Mouse (Mus musculus): ENCODE data around the gene Crabp1.
A peak's percentile ranks its signal among the peaks of the same experiment; 100 is the strongest.

Gene Crabp1

DNA sequence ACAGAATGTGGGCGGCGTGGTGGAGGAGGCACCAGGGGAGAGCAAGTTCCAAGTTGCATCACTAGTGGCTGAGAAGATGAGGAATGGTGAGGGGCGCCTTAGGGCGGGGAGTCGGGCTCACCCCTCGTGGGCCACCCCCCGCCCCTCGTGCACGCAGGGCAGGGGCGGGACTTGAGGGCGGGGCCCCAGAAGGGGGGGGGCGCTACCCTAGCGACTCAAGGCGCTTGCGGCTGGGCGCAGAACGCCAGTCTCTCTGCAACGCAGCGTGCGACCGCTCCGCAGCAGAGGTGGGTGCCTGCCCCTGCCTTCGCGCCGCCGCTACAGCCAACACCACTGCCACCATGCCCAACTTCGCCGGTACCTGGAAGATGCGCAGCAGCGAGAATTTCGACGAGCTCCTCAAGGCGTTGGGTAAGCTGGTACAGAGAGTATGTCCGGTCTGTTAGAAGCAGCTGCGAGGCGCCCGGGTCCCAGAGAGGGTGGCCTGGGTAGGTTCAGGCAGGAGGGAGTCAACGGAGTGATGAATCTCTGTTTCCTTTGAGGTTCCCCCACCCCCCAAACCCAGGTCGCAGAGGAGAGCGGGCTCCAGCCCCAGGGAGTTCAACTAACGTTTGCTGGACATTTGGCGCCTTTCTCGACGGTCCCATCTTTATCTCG lies at the start of gene Crabp1:
Gene Crabp1 (plus strand): TSS at position 188 of the 657 bp plus-strand sequence.
- no peak for DNase-seq (ENCODE audit: low spot score)

- no peak for DNase-seq (ENCODE audit: low spot score)
These were observed 48.8 kb upstream of the Crabp1 start for GRCm38 (mm10) chr9:54715776-54716175.

GRCm38 (mm10) chr9:54717527-54717926 lies 47.0 kb upstream of the Crabp1 start:
- no peak for DNase-seq (ENCODE audit: low spot score)

DNA sequence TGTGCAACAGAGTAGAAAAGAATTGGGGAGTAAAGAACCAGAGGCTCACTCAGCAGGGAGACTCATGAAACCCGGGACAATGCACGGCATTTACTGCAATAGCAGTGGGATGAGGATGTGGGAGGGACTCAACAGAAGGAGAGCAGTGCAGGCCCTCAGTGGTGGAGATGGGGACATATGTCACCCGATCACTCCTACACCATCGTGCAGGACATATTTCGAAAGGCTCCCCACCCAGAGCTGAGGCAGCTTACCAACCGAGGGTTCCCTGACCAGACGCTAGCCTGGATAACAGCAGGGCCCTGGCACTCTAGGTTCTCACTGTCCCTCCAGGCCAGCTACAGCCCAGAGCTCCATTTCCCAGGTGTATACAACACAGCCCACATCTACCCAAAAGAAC lies 42.4 kb upstream of the Crabp1 start:
- DNase-seq (ENCODE audit: low spot score): no peak

- DNase-seq (ENCODE audit: low spot score): no peak
These were observed 42.0 kb upstream of the Crabp1 start for GRCm38 (mm10) chr9:54722596-54722995.

DNA sequence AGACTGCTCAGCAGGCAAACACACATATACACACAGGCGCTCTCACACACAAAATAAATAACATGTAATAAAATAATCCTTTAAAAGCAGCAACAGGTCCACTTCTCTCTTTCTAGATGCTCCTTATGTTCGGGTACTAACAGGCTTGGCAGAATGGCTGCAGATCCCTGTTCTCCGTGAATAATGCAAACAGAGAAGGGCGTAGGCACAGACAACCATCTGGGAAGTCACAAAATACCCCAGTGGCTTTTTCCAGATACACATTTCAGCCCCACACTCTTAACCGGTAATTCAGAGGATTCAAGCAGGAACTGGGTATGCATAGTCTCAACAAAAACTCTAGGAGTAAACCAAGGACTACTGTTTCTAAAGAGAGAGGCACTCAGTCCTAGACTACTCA lies 38.2 kb upstream of the Crabp1 start:
- no peak for DNase-seq (ENCODE audit: low spot score)

DNA sequence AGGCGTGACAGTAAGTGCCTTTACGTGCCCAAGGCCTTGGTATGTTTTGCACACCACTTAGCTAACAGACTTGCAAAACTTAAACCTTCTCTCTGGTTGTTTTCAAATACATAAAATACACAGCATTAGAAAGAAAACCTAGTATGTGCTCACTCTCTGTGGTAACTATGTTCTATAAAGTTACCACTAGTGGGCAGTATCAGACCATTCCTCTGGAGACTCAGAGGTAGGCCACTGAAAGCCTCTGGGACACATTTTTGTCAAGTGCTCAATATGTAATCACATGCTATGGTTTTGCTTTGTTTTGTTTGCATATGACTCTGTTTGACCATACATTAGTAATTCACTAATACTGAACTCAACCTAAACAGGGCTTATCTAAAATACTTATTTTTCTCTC lies 32.4 kb upstream of the Crabp1 start:
- no peak for DNase-seq (ENCODE audit: low spot score)

DNA sequence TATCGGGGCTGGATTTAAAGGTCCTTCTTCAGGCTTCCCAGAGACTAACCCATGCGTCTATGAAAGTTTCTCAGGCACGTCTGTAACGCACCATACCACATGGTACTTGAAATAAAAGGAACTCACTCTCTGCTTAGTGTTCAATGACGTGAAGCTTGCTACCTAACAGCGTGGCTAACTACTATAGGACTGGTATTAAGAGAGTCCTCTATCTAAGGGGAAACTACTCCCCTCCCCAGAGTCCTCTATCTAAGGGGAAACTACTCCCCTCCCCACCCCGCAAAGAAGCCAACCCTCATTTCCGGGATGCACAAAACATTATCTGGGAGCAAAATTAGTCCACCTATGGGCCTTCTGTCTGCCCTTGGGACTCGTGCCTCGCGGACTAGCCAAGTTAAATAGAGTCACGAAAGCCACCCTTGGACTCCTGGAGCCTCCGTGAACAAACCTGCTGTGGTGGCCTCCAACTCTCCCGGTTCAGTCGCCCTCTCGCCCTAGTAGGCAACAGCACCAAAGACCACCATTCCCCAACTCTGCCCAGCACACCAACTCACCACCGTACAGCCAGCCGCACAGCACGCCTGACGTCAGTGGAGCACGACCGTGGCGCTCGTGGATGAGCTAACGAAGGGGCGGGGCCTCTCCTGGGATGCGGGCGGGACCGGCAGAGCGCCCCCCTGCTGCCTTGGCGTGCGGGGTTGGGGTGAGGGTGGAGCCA lies 30.5 kb upstream of the Crabp1 start, which contains the start of gene Wdr61:
Gene Wdr61 (minus strand): TSS at position 599 of the 718 bp plus-strand sequence.
- DNase-seq (ENCODE audit: low spot score): peak; percentile 94

DNA sequence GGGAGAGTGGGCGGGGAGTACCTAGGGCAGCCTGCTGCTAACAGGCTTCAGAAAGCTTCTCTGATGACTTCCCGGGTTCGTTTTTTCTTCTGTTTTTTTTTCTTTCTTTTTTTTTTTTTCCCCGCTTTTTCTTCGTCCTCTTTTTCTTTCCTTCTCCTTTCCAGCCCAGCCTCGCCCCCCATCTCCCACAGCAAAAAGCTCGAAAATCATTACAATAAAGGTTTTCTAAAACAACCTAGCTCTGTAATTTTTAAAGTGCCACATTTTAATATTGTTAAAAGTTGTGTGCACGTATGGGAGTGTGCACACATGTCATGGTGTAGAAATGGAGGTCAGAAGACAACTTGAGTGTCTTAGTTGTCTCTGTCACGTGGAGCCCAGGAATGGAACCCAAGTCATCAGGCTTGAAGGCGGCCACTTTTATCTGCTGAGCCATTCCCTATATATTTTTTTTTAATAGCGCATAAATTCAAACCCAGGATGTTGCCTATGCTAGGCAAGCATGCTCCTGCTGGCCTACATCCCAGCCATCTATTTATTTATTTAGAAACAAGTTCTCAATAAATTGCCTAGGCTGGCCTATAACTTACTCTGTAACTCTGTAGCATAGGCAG lies 29.8 kb upstream of the Crabp1 start:
- DNase-seq (ENCODE audit: low spot score): no peak

DNA sequence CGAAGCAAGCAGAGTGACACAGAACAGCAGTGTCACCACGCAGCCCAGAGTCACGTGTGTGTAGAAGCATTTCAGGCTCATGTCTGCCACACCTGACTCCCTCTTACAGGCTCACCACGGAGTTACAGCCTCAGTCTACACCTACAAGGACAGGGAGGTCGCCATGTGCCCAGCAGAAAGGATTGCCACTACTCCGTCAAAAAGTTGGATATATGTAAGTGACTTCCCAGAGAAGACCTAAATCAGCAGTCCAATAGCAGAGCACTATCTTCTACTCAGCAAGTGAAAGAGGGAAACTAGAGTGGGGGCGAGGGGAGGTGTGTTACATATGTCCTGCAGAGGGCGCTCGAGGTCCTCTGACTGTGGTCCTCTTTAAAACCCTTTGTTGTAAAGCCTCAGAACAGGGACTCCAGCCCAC lies 28.3 kb upstream of the Crabp1 start:
- no peak for DNase-seq (ENCODE audit: low spot score)

DNA sequence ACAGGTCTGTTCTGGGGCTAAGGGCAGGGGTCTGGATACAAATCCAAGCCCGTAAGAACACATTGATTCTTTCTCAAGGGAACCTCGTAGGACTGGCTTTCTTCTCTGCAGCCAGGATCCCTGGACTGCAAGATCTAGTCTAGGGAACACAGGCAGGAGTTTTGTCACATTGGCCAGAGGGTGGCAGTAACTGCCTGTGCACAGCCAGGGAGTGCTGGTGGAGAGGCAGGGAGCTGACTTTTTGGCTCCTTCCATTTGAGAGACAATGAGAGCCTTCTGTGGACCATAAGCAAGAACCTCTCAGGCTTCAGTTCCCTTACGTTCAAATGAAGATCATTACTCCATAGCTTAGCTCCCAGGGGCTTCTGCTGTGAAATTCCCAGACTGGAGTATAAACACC lies 26.2 kb upstream of the Crabp1 start:
- DNase-seq (ENCODE audit: low spot score): no peak

DNA sequence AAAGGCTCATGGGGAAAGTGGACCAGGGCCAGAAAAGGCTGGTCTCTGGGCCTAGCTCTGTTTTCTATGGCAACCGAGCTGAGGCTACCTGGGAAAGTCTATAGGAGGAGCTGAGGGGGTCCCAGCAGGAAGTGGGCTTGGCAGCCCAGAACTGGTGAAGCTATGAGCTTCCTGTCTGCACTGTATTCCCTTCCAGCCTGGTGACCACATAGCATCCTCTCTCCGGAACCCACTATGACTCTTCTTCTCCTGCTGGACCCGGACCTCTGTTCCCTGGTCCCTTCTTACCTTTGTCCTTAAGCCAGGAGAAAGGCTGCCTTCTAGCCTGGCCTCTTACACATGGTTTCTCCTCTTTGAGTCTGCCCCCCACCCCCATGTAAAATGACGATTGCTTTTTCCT lies 20.7 kb upstream of the Crabp1 start:
- no peak for DNase-seq (ENCODE audit: low spot score)

DNA sequence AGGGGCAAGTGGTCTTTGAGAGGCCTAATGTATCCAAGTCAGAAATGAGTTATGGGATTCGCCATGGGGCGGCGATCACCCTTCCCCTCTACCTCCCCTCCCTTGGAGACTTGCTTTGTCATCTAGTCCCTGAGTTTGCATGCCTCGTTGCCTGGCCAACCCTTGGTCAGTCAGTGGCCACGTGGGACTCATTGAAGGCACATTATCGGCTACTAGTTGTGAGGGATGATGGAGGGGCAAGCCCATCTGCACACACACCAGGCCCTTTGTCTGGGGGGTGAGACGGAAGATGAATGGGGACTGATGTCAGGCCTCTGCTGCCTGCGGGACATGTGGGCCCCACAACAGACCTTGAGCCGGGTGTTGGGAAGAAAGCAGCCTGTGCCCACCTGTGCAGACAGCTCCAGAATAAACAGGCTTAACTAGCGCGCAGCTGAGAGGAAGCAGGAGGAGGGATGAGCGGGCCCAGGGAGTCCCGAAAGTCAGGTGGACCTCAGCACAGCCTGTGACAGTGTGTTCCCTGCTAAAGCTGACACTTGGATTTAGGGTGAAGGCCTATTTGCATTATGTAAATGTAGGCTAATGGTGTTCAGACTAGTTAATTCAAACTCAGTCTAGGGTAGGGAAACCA lies 18.7 kb upstream of the Crabp1 start:
- no peak for DNase-seq (ENCODE audit: low spot score)

GRCm38 (mm10) chr9:54750215-54750981 lies 14.2 kb upstream of the Crabp1 start:
- no peak for DNase-seq (ENCODE audit: low spot score)

DNA sequence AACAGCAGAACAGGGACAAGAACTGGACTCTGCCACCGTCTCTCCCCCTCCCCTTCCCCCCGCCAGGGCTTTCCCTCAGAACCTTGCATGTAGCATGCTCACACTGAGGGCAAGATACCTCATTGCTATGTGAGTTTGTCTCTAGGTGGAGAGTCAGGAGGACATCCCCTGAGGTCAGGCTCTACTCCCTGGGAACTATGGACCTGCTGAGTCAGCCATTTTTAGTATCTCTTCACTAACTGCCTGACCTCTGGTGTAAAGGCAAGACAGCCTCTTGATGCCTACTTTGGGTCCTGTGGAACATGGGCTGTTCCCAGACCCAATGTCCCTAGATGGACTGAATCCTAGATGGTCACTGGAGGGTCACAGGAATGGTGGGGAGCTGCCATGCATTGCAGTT lies 12.9 kb upstream of the Crabp1 start:
- DNase-seq (ENCODE audit: low spot score): no peak

DNA sequence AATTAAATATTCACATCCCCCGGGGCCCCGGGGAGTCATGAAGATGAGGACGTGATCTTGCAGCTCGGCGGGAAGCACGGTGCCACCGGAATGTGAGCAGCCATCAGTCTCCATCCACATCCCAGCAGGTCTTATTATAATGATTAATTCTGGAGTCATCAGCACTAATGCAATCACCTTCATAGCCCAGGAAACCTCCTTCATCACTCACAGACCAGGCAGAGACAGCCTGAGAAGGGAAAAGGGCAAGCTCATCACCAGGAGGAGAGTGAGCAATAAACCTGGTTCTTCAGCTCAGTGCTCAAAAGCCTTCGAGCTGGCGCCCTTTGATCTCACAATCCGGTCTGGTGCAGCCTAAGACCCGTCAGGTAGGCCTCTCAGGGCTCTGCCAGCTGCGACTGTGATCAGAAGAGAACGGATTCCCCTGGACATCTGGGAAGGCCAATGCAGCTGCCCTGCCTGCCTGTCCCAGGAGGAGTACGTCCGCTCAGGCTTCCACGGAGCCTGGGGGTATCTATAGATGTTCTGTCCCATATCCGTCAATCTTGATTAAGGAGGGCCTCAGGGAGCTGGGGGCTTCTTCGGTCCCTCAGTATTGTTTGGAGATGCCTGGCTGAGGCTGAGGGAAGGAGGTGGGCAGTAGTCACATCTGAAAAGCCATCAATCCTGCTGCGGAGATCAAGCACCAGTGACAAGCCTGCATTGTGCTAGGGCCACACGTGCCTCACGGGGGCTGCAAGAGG lies 12.2 kb upstream of the Crabp1 start:
- no peak for DNase-seq (ENCODE audit: low spot score)

- DNase-seq (ENCODE audit: low spot score): no peak
These were observed 11.6 kb upstream of the Crabp1 start for GRCm38 (mm10) chr9:54752944-54753295.

GRCm38 (mm10) chr9:54759592-54759991 lies 5.0 kb upstream of the Crabp1 start:
- DNase-seq (ENCODE audit: low spot score): no peak

GRCm38 (mm10) chr9:54764091-54764490 lies 457 bp upstream of the Crabp1 start:
- DNase-seq (ENCODE audit: low spot score): no peak

DNA sequence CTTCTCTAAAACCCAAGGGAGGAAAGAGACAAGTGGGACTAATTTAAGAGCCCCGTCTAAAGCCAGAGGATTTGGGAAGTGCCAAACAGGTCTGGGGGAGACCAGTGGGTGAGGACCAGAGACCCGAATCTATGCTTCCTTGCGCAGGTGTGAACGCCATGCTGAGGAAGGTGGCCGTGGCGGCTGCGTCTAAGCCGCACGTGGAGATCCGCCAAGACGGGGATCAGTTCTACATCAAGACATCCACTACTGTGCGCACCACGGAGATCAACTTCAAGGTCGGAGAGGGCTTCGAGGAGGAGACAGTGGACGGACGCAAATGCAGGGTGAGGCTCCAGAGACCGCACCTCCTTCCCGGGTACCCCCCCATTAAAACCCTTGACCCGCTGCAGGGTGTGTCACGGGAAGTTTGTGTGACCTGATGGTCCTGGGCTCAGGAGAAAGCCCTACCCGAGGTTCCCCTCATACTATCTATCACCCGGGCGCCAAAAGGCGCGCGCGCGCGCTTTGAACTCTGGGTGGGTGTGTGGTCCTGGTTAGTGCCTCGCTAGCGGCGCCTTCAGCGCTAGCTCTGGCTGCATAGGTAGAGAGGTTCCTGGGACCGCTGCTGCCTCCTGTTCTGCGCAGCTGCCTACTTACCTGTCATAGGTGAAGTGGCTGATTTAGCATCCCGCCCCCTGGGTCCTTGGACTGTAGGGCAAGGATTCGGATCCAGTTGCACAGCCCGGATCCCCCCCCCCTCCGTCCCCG lies 963 bp downstream of the Crabp1 start:
- no peak for DNase-seq (ENCODE audit: low spot score)
